Mouse (Mus musculus) c-Kit-positive CD71-positive TER-119-positive erythroid progenitor cells, embryonic 14.5 days (primary cell): ENCODE measurements around the gene Intu.

Source experiments
- DNase-seq: peaks from one replicate; pipeline ENCODE4 v3.0.0-alpha.2; 2013; ENCODE audit warnings: low spot score

Gene Intu

GRCm38 (mm10) chr3:40527976-40528950 is 2.8 kb upstream of the Intu start:
- DNase-seq, result no peak

DNA sequence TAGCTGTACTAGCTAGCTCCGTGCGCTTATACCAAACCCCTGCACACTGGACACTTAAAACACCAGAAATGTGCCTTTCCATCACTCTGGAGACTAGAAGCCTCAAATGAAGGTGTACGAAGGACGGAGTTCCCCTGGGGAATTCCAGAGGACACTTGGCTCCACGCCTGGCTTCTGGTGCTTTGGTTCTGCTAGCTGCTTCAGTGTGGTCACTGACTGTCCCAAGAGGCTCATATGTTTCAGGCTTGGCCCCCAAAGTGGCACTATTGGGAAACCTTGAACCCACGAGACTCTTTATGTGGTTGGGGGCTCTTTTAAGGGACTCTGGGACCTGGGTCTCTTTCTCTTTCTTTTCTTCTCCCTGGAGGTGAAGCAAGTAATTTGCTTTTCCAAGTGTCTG is 2.1 kb upstream of the Intu start:
- no peak for DNase-seq

DNA sequence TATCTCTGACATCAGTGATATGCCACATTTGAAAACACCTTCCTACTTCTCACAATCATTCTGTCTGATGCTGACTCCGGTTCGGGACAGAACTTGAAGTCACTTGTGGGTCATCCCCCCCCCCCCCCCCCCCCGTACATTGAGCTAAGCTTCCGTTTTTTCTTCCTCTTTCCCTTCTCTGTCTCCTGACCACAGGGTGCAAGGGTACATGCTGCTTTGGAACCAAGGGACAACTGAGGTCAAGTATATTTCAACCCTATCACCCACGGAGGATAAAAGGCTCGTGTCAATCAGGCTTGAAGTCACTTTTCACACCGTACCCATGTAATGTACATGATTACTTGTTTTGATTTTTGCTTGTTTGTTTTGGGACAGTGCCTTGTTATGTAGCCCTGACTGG is 241 bp upstream of the Intu start:
- DNase-seq, result no peak

GRCm38 (mm10) chr3:40532256-40532655 is 1.2 kb downstream of the Intu start:
- no peak for DNase-seq

- no peak for DNase-seq
Measured at GRCm38 (mm10) chr3:40534141-40534540, 3.1 kb downstream of the Intu start.

- peak; percentile 86 for DNase-seq
Measured at GRCm38 (mm10) chr3:40540567-40541554, 9.8 kb downstream of the Intu start.

GRCm38 (mm10) chr3:40546621-40547020 is 15.5 kb downstream of the Intu start:
- no peak for DNase-seq

DNA sequence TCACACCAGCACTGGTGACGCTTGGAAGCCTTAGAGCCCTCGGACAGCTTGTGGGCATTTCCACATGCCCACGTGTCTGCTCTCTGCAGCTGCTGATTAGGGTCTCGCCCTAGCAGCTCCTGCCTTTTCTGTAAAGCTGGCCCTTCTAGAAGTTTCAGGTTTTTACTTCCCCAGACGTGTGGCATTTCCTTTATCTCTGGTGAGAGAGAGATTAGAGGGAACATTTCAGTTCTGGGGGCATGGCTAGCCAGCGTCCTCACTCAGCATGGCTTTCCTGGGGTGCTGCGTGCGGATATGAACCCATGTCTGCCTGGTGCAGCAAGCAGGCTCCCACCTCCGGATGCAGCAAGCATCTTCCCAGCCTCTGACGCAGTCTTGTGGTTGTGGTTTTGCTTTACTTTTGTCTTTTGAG is 121.9 kb downstream of the Intu start:
- no peak for DNase-seq

DNA sequence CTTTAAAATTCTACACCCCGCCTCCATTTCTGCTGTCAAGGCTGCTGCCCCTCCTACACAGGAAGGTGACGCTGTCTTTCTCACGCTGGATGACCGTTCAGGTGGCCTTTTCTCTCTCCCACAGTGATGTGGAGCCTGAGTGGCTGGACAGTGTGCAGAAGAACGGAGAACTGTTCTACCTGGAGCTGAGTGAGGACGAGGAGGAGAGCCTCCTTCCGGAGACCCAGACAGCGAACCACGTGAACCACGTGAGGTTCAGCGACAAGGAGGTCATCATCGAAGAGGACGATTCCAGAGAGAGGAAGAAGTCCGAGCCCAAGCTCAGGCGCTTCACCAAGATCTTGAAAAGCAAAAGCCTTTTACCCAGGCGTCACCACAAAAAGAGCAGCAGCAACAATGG is 122.5 kb downstream of the Intu start:
- DNase-seq, result no peak

GRCm38 (mm10) chr3:40654028-40654427 is 122.9 kb downstream of the Intu start:
- DNase-seq, result no peak

GRCm38 (mm10) chr3:40655571-40655970 is 124.5 kb downstream of the Intu start:
- DNase-seq, result no peak

DNA sequence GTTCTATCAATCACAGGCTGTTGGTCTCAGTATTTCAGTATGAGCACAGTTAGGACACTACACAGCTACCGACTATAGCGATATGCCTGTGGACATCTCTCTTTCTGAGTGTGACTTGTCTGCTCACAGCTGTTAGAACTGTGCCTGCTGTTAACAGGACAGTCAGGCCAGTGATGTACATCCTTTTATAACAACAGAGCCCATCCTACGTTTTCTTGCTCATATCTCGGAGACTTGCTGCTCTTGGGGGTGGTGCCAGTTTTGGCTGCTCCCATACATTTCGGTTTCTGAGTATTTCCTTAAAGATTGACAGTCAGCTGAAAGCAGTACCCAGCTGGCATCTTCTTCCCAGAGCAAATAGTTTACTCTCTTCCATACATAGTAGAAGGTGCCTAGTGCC is 125.3 kb downstream of the Intu start:
- DNase-seq, result no peak

DNA sequence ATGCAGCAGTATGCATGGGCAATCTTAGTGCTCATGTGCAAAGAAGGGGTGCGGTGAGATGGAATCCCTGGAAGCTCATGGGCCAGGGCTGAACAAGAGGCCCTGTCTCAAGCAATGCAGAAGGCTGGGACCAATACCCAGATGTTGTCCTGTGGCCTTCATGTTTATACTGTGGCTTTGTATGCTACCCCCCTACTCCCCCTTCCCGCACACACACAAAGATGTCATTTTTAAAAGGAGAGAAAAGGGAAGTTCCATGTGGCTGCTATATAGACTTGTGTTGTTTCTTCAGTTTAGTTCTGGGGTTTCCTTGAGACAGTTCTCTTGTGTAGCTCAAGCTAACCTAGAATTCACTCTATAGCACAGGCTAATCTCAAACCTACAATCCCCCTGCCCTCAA is 129.1 kb downstream of the Intu start:
- DNase-seq, result no peak

DNA sequence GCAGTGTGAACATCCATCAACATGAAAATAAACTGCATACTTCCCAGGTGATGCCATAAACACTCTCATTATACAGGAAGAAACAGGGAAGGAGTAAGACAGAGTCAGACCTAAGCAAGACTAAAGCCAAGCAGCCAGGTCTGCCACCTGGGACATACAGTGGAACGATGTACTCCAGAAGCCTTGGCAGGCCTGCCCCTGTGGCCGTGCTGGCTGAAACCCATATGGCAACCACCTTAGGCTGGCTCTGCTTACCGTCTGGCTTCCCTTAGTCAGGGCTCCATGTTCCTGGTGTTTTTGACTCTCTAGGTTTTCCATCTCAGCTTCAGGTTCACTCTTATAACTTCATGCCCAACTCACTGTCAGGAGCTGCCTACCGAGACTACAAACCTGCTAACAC is 135.0 kb downstream of the Intu start:
- no peak for DNase-seq

DNA sequence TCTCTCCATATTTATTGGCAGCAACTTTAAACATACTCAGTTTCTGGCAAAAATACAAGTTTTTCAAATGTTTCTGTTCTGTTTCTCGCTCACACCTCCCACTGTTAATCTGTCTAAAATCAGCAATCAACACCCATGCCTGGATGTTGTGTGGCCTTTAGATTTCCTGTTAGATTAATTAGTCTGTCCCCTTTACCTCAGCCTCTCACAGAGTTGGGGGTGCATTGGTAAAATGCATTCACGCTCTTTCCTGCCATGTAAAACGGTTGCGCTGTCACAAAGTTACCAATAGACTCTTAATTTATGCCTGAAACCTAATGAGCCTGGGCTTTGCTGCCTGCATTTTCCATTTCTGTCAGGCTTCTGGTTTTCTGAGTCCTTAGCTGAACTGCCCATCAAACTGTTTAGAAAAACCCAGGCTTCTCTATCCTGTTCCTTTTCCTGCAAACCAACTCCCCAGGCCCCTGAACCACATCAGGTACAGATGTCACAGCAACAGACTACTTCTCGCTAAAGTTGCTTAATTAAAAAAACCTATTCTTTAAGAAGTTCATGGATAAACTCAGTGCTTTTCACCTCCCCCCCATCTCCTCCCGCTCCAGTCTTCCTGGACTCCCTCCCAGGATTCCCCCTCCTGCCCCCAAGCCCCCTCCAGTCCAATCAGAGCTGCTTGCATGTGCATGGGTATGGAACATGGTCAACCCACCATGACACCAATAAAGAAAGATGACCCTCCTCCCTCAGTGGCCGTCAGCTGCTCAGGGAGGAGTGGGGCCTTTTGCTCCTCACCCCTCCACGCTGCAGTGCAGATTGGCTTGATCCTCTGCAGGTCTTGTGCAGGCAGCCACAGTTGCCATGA is 136.0 kb downstream of the Intu start:
- DNase-seq, result no peak

- DNase-seq, result peak; percentile 11
Measured at GRCm38 (mm10) chr3:40668889-40669288, 137.8 kb downstream of the Intu start.

GRCm38 (mm10) chr3:40669395-40669794 is 138.3 kb downstream of the Intu start:
- no peak for DNase-seq

DNA sequence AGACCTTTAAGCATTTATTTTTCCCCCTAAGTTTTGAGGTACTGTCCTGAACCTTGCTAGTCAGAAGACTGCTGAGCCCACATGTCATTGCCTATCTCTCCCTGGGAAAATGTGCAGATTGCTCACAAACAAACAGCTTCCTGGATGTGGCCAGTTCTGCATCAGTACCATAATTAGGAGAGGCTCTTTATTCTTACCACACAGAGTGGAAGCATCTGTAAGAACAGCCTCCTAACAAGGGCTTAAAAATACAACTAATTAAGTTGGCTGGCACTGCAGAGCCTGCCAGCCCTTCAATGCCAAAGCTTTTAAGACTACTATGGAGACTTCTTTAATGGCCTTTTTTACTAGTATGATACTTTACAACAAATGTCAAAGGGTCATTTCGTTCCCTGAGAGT is 142.4 kb downstream of the Intu start:
- DNase-seq, result no peak

GRCm38 (mm10) chr3:40674873-40675405 is 143.9 kb downstream of the Intu start:
- DNase-seq, result no peak

DNA sequence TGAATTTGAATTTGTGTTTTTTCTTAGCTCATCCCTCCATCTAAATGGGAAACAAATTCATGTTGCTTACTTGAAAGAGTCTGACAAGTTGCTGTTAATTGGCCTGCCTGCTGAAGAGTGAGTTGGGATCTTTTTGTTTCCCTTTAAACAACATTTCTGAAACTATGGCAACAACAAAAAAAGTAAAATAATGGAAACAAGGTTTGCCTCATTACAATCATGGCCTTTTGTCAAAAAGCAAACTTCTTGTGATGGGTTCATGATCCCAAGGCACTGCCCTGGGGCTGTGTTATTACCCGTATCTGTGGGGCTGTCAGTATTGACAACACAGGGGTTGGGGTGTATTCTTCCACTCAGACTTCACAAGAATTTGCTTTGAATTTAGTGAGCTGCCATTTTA is 147.8 kb downstream of the Intu start:
- DNase-seq, result no peak

GRCm38 (mm10) chr3:40682404-40682803 is 151.3 kb downstream of the Intu start:
- DNase-seq, result no peak
